Mouse (Mus musculus) retina, postnatal 1 day (tissue): ENCODE results near the gene Rgs17.

Source experiments
- DNase-seq: peaks from one replicate; pipeline ENCODE4 v3.0.0-alpha.2; 2012

Gene Rgs17

GRCm38 (mm10) chr10:5823740-5824491 is 98.3 kb downstream of the Rgs17 start, which contains the start of gene Mtrf1l:
Gene Mtrf1l (minus strand): TSS chr10:5823910.
- DNase-seq, result peak; percentile 97

GRCm38 (mm10) chr10:5823291-5823739 is 98.9 kb downstream of the Rgs17 start:
- no peak for DNase-seq

- DNase-seq, result no peak
Observed at GRCm38 (mm10) chr10:5818772-5819171, 103.4 kb downstream of the Rgs17 start.

- DNase-seq, result no peak
Observed at GRCm38 (mm10) chr10:5815968-5816367, 106.2 kb downstream of the Rgs17 start.

GRCm38 (mm10) chr10:5813724-5814123 is 108.5 kb downstream of the Rgs17 start:
- DNase-seq, result no peak

- DNase-seq, result no peak
Observed at GRCm38 (mm10) chr10:5807683-5808082, 114.5 kb downstream of the Rgs17 start.

GRCm38 (mm10) chr10:5806996-5807395 is 115.2 kb downstream of the Rgs17 start:
- DNase-seq, result no peak

- DNase-seq, result no peak
Observed at GRCm38 (mm10) chr10:5806416-5806815, 115.8 kb downstream of the Rgs17 start.

- DNase-seq, result peak; percentile 98
Observed at GRCm38 (mm10) chr10:5805731-5806307, 116.4 kb downstream of the Rgs17 start.

GRCm38 (mm10) chr10:5805243-5805730 is 116.9 kb downstream of the Rgs17 start, which contains the start of gene Fbxo5:
Gene Fbxo5 (minus strand): TSS chr10:5805600.
- DNase-seq, result peak; percentile 99

- DNase-seq, result peak; percentile 42
Observed at GRCm38 (mm10) chr10:5804691-5805156, 117.5 kb downstream of the Rgs17 start.

- DNase-seq, result no peak
Observed at GRCm38 (mm10) chr10:5803739-5804138, 118.5 kb downstream of the Rgs17 start.

GRCm38 (mm10) chr10:5802866-5803265 is 119.3 kb downstream of the Rgs17 start:
- DNase-seq, result no peak

- peak; percentile 48 for DNase-seq
Observed at GRCm38 (mm10) chr10:5800490-5800889, 121.7 kb downstream of the Rgs17 start.

GRCm38 (mm10) chr10:5798069-5798468 is 124.1 kb downstream of the Rgs17 start:
- no peak for DNase-seq

GRCm38 (mm10) chr10:5790657-5791056 is 131.5 kb downstream of the Rgs17 start:
- peak; percentile 50 for DNase-seq

- peak; percentile 37 for DNase-seq
Observed at GRCm38 (mm10) chr10:5786923-5787322, 135.3 kb downstream of the Rgs17 start.
